Mouse (Mus musculus) layer of hippocampus, postnatal 14 days (tissue): ENCODE data around the gene Topaz1. TPM values are rescaled to one million over a fixed set of nuclear protein-coding genes. Genes with fewer than 3 reads are reported as not detected.
"Not testable (repeated sequence)": the region's sequence is repeated elsewhere in the genome, so short reads cannot be mapped to it uniquely, and the experiment has no call there.

Experiments used
- DNase-seq, 2 experiments: peaks; one replicate each; pipeline ENCODE4 v3.0.0; 2021 to 2022; ENCODE audit warnings: low spot score in 2 of 2, mixed read lengths in 1 of 2
- total RNA-seq, 2 experiments: library from RNA; stranded (reverse); gene quantifications; 2 replicates each; pipeline ENCODE4 v1.2.3; 2021

Gene Topaz1
- total RNA-seq, 2 experiments from 2014 or later: not detected

DNA sequence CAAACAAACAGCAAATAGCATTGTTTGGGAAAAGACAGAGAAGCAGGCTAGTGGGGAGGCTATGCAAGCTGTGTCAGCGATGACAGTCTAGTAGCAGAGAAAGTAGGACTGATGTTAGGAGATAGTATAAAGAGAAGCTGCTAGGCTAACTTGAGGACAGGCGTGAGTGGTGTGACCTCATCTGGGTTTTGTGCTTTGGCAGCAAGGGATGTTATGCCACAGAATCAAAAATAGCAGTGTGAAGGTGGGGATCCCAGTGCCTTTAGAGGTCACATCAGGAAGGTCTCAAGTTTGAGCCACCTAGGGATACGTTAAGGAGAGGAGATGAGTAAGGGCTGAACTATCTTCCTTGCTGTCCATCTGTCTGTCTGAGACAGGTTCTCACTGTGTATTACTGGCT lies 63.1 kb downstream of the Topaz1 start:
- DNase-seq: no peak

DNA sequence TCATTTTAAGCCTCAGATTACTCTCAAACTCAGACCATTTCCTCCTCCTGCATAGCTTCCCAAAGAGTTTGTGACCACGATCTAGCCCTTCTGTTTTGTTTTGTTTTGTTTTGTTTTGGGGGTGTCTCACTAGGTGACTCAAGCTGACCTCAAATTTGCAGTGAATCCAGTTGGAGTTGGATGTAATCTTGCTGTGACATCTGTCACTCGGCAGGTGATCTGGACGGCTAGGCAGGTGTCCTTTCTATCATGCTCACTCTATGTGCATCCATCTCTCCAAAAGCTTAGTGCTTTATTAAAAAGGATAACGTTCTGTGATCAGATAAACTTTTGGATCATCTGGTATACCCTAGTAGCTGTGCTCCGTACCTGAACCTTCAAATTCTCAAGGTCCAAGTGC lies 65.2 kb downstream of the Topaz1 start:
- DNase-seq: no peak

DNA sequence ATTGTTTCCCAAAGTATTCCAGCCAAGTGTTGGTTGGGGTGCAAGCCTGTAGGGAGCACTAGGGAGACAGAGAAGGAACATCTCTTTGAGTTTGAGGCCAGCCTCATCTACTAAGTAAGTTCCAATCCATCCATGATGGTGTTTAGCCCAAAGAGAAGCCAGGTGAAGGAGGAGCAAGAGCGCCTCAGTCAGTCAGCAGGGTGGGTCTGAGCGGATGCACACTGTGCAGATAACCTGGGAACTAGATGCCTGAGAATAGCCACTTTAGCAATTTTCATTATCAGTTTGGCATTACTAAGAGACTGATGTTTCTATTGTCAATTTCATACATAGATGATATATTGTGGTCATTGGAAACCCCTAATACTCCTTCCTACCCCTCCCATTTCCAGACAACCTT lies 67.6 kb downstream of the Topaz1 start:
- DNase-seq: no peak

GRCm38 (mm10) chr9:122815239-122815851 lies 68.2 kb downstream of the Topaz1 start:
- no peak for DNase-seq

- DNase-seq: no peak
Observed at GRCm38 (mm10) chr9:122823374-122824017, 76.3 kb downstream of the Topaz1 start.

DNA sequence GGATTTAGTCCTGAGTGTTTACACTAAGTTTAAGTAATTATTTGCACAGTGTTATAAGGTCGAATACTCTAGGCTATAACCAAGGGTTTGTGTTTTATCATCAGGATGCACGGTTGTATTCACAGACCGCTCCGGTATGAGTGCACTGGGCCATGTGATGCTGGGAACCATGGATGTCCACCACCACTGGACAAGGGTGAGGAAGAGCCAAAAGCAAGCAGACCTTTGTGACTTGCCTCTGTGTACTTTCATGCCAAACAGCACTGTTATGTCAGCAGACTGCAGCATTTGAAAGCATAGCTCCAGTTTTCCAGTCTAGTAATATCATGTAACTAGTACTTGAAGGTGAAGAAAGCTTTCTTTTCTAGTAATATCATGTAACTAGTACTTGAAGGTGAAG lies 79.6 kb downstream of the Topaz1 start:
- DNase-seq: no peak

DNA sequence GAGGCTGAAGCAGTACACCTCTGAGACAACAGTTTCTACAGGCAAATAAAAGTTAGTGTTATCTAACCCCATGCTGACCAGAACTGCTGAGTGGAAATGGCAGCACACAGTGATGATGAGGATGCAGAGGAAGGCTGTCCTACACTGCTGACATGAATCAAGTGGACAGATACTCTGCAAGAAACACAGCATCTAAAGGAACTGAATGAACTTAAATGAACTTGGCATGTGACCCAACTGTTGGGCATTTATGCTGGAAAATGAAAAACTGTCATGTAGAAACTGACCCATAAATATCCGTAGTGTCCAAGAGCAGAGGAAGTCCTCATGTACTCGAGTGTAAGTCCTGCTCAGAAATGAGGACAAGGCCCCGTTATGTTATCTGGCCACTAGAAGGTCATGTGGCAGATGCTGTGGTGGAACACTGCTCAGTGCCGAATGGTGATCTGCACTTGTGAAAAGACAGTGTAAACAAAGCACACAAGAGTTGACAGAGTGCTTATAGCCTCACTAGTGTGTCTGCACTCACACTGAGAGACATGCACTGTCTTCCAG lies 82.8 kb downstream of the Topaz1 start:
- no peak for DNase-seq

DNA sequence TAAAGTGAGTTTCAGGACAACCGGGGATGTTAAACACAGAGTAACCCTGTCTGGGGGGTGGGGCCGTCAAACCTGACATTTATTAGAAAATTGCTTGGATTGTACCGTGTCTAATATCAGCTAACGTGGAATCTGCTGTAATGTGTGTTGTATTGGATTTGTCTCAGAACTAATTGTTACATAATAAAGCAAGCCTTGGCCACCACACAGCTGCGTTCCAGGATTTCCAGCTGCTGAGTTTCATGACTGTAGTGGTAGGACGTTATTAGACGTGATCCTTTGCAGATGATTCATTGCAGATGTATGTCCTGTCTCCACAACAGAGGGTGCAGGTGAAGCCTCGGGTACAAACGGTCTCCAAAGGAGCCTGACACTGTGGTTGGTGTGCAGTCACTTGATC lies 89.0 kb downstream of the Topaz1 start:
- no peak for DNase-seq

DNA sequence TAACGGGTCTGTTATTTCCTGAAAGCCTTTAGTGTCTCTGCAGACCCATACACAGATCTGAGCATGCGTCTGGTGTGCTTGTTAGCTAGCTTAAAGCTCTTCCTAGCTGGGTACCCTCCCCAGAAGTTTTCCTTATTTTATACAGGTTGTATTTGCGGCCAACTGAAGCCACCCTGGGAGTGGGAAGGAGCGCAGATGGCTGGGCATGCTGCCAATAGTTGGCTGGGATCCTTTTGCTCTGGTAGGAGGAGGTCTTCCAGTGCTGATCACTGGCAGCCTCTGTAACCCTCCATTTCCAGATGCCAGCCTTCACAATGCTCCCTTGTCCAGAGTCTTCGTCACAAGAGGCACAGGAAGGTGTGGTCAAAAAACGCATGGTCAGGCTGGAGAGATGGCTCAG lies 89.6 kb downstream of the Topaz1 start:
- DNase-seq: peak; percentile 61 to 73

DNA sequence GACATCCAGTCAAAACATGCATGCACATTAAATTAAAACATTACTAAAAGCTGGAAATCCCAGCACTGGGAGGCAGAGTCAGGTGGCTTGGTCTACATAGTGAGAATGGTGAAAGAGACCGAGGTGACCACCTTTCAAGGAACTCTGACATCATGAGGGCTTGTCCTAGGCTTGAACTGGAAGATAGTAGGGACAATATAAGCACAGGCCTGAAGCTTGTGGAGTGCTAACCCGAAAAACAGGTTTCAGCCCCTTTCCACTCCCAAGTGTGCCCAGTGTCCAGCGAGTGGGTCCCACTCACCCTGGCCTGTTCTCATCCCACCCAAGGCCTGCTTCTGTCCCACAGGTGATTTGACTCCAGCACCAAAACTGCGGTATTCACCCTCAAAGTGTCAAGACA lies 90.1 kb downstream of the Topaz1 start:
- DNase-seq: no peak

DNA sequence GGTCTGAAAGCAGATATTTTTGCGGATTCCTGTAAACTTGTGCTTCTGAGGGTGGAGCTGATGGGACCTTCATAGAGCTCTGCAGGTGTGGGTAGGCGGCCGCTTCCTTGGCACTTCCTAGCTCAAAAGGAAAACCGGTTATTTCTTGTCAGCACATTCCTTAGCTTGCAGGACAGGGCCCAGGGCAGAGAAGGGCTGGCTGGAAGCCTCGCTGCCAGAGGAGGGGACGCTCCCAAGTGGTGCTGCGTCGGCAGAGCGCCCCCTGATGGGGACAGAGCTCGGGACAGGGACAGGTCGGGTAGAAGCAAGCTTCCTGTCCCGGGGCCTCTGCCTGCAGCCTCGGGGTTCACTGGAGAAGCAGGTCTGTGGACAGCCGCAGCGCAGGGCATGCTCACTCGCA lies 90.5 kb downstream of the Topaz1 start:
- DNase-seq: peak in 1 of 2 experiments; percentile 14

DNA sequence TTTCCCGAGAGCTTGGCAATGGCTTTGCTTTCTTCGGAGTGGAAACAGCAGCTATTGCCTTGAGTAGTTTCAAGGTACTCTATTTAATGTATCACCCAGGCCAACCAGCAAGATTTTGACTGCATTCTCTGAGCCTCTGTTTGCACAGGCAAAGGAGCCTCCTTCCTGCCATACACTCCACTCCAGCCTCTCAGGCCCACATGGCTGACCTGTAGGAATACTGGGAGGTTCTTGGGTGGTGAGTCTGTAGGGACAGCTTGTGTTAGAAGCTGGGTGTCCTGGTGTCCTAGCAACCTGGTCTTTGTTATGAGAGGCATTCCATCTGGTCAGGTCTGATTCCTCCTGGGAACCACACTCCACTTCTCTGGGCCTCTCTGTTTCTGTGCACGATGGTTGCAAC lies 96.6 kb downstream of the Topaz1 start, which contains the start of gene Gm35549:
Gene Gm35549, minus strand, starts transcription at position 276 of the 400 bp plus-strand sequence.
- DNase-seq: no peak

DNA sequence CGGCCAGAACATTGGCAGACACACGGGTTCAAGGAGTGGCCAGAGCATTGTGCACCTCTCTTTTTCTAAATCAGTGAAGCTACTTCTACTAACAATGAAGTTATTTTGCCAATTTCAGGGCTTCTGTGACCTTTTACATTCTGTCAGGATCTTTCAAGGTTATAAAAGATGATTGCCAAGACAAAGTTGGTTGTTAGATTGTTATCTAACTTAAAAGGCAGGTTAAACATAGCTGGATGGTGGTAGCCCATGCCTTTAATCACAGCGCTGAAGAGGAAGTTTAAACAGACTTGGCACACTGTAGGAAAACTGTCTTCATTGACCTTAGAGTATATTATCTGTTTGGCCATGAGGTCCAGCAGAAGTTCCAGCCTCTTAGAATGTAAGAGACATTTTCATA lies 98.5 kb downstream of the Topaz1 start:
- no peak for DNase-seq

GRCm38 (mm10) chr9:122846156-122846555 lies 99.0 kb downstream of the Topaz1 start:
- DNase-seq: peak; percentile 39 to 64

DNA sequence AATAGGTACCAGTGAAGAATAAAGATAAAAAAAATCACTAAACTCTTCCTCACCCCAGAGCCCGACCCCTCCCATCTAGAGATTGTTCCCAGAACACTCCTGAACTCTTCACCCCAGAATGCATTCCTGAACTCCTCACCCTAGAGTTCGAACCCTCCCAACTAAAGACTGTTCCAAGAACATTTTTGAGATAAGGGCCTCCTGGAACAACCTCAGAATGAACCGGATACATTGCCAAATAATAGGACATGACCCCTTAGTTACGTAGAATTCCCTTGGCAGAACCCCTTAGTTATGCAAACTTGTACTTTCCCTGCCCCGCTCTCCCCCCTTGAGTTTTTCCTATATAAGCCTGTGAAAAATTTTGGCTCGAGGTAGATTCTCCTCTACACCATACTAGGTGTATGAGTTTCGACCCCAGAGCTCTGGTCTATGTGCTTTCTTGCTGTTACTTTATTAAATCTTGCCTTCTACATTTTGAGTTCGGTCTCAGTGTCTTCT lies 100.7 kb downstream of the Topaz1 start:
- DNase-seq: not testable (repeated sequence)

Other genes with a start within 250 kb of the Topaz1 start
- 10 to 100 TPM; 16.2 to 16.7 TPM for gene Tcaim, start 58.2 kb downstream of the Topaz1 start, total RNA-seq
- not detected for gene Gm35549, start 96.7 kb downstream of the Topaz1 start, total RNA-seq
- 100 to 1,000 TPM; 155 to 177 TPM for gene Zfp445, start 118.7 kb downstream of the Topaz1 start, total RNA-seq
- 1 to 10 TPM; 5.3 to 6.8 TPM for gene Zkscan7, start 138.3 kb downstream of the Topaz1 start, total RNA-seq
- 1 to 10 TPM; 6.8 to 9.1 TPM for gene Zfp105, start 175.7 kb downstream of the Topaz1 start, total RNA-seq
- gene 1110059G10Rik, start 203.7 kb downstream of the Topaz1 start, total RNA-seq: 10 to 100 TPM; 20.0 to 21.8 TPM
- gene Kif15, start 203.7 kb downstream of the Topaz1 start, total RNA-seq: 1 to 10 TPM; 1.6 to 2.6 TPM